Mouse (Mus musculus) urinary bladder, postnatal 10 days (tissue): Measurements from ENCODE around the gene Klhl26.

Source experiments
- DNase-seq: peaks from one replicate; pipeline ENCODE4 v3.0.0; 2022; ENCODE audit warnings: low spot score

Klhl26 gene

DNA sequence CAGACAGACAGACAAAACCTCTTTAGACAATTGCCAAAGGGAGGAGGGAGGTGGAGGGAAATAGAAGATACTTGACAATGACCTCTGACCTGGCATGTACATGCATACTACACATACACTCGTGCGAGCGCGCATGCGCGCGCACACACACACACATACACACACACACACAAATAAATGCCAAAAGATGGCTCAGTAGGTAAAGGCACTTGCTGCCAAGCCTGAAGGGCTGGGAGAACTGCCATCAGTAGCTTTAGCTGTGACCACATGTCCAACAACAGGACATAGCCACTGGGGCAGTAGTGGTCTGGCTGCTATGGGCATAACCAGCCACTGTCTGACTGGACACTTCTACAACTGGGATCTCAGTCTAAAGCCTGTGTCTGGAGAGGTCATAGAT lies 4.9 kb downstream of the Klhl26 start:
- DNase-seq, result no peak

GRCm38 (mm10) chr8:70469938-70470337 lies 6.8 kb downstream of the Klhl26 start:
- DNase-seq, result no peak

GRCm38 (mm10) chr8:70469295-70469916 lies 7.4 kb downstream of the Klhl26 start:
- DNase-seq, result no peak

- no peak for DNase-seq
These were observed 8.0 kb downstream of the Klhl26 start for GRCm38 (mm10) chr8:70468733-70469132.

- DNase-seq, result no peak
These were observed 8.9 kb downstream of the Klhl26 start for GRCm38 (mm10) chr8:70467907-70468306.

GRCm38 (mm10) chr8:70467229-70467725 lies 9.5 kb downstream of the Klhl26 start:
- DNase-seq, result no peak

GRCm38 (mm10) chr8:70466771-70467170 lies 10.0 kb downstream of the Klhl26 start:
- no peak for DNase-seq

GRCm38 (mm10) chr8:70466305-70466704 lies 10.5 kb downstream of the Klhl26 start:
- no peak for DNase-seq

- DNase-seq, result no peak
These were observed 11.1 kb downstream of the Klhl26 start for GRCm38 (mm10) chr8:70465701-70466100.

DNA sequence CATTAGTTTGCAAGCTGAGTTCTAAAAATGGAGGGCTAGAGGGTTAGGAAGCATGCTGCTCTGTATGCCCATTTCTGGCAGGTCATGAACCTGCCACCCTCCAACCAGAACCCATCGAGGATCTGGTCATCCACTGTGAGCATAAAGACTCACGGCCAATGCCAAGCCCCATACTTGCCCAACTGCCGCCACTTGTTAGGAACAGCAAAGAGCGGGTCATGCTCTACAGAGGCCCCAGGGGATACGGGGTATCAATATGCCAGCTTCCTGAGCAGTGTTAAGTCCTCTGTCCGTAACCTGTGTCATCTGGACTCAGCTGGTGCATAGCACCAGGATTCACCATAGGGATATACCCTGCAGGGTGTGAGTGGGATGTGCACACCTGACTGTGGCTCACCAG lies 12.6 kb downstream of the Klhl26 start:
- no peak for DNase-seq

- no peak for DNase-seq
These were observed 13.5 kb downstream of the Klhl26 start for GRCm38 (mm10) chr8:70463306-70463705.

DNA sequence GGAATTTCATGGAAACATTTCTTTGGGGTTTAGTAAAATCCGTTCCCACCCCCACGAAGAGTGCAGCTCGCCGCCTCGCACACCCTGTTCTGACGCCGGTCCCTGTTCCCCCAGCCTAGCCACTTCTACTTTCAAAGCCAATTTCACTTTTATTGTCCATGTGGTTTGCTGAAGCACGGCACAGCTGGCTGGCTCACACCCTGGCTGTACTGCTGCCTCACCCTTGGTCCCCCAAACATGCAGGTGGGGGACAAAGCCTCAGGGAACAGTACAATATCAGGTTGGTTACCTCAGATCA lies 14.3 kb downstream of the Klhl26 start:
- no peak for DNase-seq

- DNase-seq, result no peak
These were observed 14.8 kb downstream of the Klhl26 start for GRCm38 (mm10) chr8:70461765-70462515.

DNA sequence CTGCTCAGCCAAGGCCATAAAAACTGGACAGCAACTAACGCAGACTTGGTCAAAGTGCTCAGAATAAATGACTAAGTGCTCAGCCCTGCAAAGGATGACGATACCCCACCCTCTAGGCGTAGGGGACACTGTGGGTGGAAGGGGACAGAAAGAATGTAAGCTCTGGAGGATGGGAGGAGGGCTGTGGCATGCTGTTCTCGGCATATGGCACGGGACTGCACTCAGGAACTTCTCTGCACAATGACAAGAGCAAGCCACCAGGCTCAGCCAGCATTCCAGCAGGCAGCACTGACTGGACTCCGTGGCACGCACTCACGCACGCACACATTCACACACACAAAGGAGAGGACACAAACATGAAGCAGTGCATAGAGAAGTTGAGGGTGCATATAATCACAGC lies 16.2 kb downstream of the Klhl26 start:
- no peak for DNase-seq

- no peak for DNase-seq
These were observed 16.6 kb downstream of the Klhl26 start for GRCm38 (mm10) chr8:70460199-70460598.

- no peak for DNase-seq
These were observed 17.1 kb downstream of the Klhl26 start for GRCm38 (mm10) chr8:70459636-70460035.

DNA sequence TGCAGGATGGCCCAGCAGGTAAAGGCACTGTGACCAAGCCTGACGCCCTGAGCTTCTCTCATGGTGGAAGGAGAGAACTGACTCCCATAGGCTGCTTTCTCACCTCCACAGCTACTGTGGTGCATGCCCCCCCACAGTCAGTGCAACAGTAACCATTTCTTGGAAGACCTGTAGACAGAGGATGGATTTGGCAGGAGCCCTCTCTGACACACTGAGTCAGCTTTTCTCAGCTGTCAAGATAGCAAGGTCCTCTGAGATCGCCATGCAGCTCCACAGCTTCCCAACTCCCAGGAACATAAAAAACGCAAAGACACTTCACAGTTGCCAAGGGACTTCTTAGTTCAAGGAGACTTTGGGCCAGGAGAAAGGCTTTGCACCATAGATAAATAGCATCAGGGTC lies 18.3 kb downstream of the Klhl26 start:
- DNase-seq, result no peak

- DNase-seq, result no peak
These were observed 18.9 kb downstream of the Klhl26 start for GRCm38 (mm10) chr8:70457882-70458281.

- no peak for DNase-seq
These were observed 19.8 kb downstream of the Klhl26 start for GRCm38 (mm10) chr8:70456996-70457395.

DNA sequence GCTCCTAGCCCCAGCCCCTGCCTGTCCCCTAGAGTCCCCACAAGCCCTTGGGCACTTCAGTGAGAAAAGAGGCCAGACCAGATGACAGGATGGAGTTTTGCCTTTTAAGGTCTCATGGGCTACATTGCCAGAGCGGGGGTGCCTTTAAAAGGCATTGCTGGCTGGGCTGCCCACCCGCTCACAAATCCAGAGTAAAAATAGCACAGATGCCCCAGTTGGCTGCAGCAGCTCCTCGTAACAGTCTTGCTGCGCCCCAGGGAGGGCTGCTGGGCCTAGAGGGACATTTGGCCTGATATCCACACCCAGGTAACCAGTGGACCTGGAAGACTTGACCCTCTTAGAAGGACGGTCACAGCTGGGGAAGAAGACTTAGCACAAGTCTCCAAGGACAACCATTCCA lies 22.9 kb downstream of the Klhl26 start:
- no peak for DNase-seq

- no peak for DNase-seq
These were observed 24.4 kb downstream of the Klhl26 start for GRCm38 (mm10) chr8:70452196-70452966.

- DNase-seq, result no peak
These were observed 28.9 kb downstream of the Klhl26 start for GRCm38 (mm10) chr8:70447639-70448420.
